Mouse (Mus musculus) heart, embryonic 13.5 days (tissue): ENCODE data around the gene Boc. TPM values are rescaled to one million over a fixed set of nuclear protein-coding genes. Genes with fewer than 3 reads are reported as not detected.

ENCODE experiments used
- ATAC-seq: fragments of 200-750 bp; cut with Nextera tagmentation; 2 replicates; pipeline ENCODE4 v1.8.0; 2017; ENCODE audit warnings: moderate TSS enrichment; ENCODE audit not compliant: insufficient number of reproducible peaks, low FRiP score, low TSS enrichment; ENCODE audit errors: extremely low read depth
- H3K27ac ChIP-seq: fragments of 300-500 bp; sonication (generic); replicated peaks from 2 replicates; pipeline ENCODE4 v1.5.1; 2015; ENCODE audit warnings: moderate library complexity, mild to moderate bottlenecking, inconsistent platforms
- H3K27me3 ChIP-seq: fragments of 300-500 bp; sonication (generic); replicated peaks from 2 replicates; pipeline ENCODE4 v1.6.1; 2015; ENCODE audit warnings: mild to moderate bottlenecking, inconsistent platforms
- H3K36me3 ChIP-seq: fragments of 300-500 bp; sonication (generic); 2 replicates; pipeline ENCODE4 v1.6.1; 2015; ENCODE audit warnings: mild to moderate bottlenecking, inconsistent platforms
- H3K4me1 ChIP-seq: fragments of 300-500 bp; sonication (generic); 2 replicates; pipeline ENCODE4 v1.6.1; 2015; ENCODE audit warnings: inconsistent platforms
- H3K4me2 ChIP-seq: fragments of 300-500 bp; sonication (generic); 2 replicates; pipeline ENCODE4 v1.6.1; 2015; ENCODE audit warnings: inconsistent platforms, mild to moderate bottlenecking, moderate library complexity
- H3K4me3 ChIP-seq: fragments of 300-500 bp; sonication (generic); 2 replicates; pipeline ENCODE4 v1.5.1; 2015; ENCODE audit warnings: moderate library complexity, mild to moderate bottlenecking, inconsistent platforms
- H3K9ac ChIP-seq: fragments of 300-500 bp; sonication (generic); 2 replicates; pipeline ENCODE4 v1.6.1; 2015; ENCODE audit warnings: inconsistent platforms, mild to moderate bottlenecking, moderate library complexity
- H3K9me3 ChIP-seq: fragments of 300-500 bp; sonication (generic); 2 replicates; pipeline ENCODE4 v1.6.1; 2016; ENCODE audit warnings: inconsistent platforms
- WGBS: fragments of 180-500 bp; shearing (Covaris S2); methylation state at CpG from one replicate; pipeline ENCODE4 v1.1.7; 2015; ENCODE audit warnings: mixed read lengths; 5-methylcytosine and 5-hydroxymethylcytosine counted together
- polyA plus RNA-seq: library from polyadenylated mRNA; unstranded; fragments of >200 nt; fragmentation: Nextera tagmentation; extraction: Ambion mirVana; gene quantifications from 2 replicates; pipeline ENCODE4 v1.2.1, GENCODE M21; 2015

Boc gene
- polyA plus RNA-seq, 1 experiment from 2014 or later, result 10.0 TPM

DNA sequence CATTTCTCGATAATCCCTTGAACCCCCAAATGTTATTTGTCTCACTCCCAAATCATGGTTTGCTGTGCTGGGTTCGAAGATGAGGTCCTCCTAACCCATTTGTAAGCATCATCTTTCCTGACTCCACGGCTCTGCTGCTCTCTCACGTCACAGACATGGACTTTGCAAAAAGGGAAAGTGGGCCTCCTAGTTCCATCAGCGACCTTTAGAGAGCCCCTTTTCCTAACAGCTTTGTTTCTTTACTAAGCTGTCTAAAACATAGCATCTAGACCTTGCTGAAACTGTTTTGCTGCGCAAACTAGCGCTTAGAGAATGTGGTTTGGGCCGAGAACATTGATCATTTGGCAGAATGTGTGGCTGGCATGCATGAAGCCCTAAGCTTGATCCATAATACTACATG, 19.1 kb downstream of the Boc start:
- no peak overlapping the region for H3K4me2 ChIP-seq
- peaks cover 58% of the 10 kb centered on the region for H3K4me1 ChIP-seq
- no peak for ATAC-seq
- H3K4me3 ChIP-seq, result no peak overlapping the region
- no peak overlapping the region for H3K9ac ChIP-seq
- no peaks in the 10 kb centered on the region for H3K9me3 ChIP-seq
- 71% methylated on average over 8 of the region's 8 CpGs for WGBS
- no peaks in the 10 kb centered on the region for H3K36me3 ChIP-seq
- no peak overlapping the region for H3K27ac ChIP-seq
- H3K27me3 ChIP-seq, result no peaks in the 10 kb centered on the region

DNA sequence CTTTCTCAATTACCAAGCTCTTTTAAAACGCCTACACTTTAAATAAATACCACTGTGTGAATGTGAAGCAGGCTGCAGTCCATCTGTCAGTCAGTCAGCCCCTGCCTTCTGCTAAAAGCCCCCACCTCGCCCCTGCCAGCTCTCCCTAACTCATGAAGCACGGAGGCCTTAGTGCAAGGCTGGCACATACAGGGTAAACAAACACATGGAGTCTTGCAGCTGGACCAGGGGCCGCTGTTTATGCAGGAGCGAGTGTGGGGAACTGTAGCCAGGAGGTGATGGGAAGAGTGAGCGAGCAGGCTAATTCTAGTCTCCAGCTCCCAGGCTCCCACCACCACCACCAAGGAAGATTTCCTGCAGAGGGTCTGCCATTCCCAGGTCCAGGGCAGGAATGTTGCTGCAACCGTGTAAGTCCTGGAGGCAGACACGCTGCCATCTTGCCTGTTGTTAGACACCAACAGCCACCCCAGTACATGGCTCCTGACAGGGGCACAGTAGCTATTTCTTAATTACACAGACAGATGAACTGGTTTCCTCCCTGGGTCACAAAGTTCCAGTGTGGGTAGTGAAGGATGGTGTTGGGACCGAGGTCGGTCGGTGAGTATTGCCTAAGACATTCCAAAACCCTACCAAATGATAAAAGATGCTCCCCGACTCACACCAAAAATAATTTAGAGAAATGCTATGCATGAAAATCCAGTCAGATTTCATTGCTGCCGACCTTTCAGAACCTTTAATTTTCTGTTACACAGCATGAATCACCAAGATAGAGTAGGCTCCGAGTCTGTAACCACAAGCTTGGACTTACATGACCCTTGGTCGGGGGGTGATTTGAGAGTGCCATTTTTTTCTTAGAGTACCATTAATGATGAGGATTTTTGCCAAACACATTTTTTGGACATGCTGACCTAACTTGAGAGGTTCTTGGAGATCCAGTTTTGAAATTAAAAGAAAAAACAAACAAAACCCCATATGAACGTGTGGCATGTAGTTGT, 20.0 kb downstream of the Boc start:
- H3K27ac ChIP-seq, result no peak overlapping the region
- peaks cover 58% of the 10 kb centered on the region for H3K4me1 ChIP-seq
- H3K4me2 ChIP-seq, result no peak overlapping the region
- no peaks in the 10 kb centered on the region for H3K36me3 ChIP-seq
- H3K4me3 ChIP-seq, result no peak overlapping the region
- no peak for ATAC-seq
- no peaks in the 10 kb centered on the region for H3K9me3 ChIP-seq
- WGBS, result 50% methylated on average over 16 of the region's 16 CpGs
- H3K9ac ChIP-seq, result 0 out of 2 replicates have a peak overlapping the region, but pooled peaks have one; percentile 11
- H3K27me3 ChIP-seq, result no peaks in the 10 kb centered on the region

DNA sequence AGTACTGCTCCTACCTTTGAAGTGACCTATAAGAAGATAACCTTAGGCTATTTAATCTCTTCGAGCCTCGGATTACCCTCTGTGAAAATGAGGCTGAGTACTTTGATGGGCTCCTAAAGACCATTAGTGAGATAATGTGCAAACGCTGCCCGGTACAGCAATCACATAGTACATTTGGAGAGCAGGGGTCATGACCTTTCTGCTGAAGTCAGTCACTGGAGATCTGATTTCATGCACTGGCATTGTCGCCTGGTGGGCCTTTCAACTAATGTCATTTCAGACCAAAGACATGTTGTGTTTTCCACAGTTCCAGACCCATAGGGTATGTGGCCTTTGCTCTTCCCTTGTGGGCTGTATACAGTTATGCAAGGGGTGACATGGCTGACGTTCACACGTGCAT, 24.6 kb downstream of the Boc start:
- no peak overlapping the region for H3K4me3 ChIP-seq
- no peaks in the 10 kb centered on the region for H3K27me3 ChIP-seq
- H3K4me2 ChIP-seq, result no peak overlapping the region
- H3K9me3 ChIP-seq, result no peaks in the 10 kb centered on the region
- H3K9ac ChIP-seq, result no peak overlapping the region
- H3K4me1 ChIP-seq, result peaks cover 59% of the 10 kb centered on the region
- peaks cover 7% of the 10 kb centered on the region for H3K36me3 ChIP-seq
- WGBS, result 35% methylated on average over 7 of the region's 7 CpGs
- ATAC-seq, result no peak
- no peak overlapping the region for H3K27ac ChIP-seq

DNA sequence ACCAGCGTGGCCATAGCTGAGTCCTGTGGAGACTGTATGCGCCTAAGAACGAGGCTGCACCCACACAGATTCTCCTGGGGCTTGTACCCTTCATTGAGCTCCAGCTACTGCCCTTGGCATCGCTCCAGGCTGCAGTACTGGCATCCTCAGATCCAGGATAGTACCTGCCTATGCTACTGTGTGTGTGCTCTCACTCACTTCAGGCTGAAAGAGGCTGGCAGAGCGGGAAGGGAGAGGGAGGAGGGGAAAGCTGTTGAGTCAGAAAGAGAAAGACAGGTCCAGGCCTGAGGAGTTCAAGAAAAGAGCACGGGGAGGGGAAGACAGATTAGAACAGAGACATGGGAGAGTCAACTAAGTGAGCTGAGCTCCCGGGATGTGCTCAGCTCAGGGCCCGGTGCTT, 25.2 kb downstream of the Boc start:
- no peak overlapping the region for H3K4me3 ChIP-seq
- peaks cover 56% of the 10 kb centered on the region for H3K4me1 ChIP-seq
- no peak overlapping the region for H3K9ac ChIP-seq
- no peaks in the 10 kb centered on the region for H3K27me3 ChIP-seq
- no peak for ATAC-seq
- H3K9me3 ChIP-seq, result no peaks in the 10 kb centered on the region
- H3K36me3 ChIP-seq, result peaks cover 7% of the 10 kb centered on the region
- H3K4me2 ChIP-seq, result no peak overlapping the region; the same call in 1 of the 2 replicates
- WGBS, result 46% methylated on average over 8 of the region's 8 CpGs
- H3K27ac ChIP-seq, result no peak overlapping the region

DNA sequence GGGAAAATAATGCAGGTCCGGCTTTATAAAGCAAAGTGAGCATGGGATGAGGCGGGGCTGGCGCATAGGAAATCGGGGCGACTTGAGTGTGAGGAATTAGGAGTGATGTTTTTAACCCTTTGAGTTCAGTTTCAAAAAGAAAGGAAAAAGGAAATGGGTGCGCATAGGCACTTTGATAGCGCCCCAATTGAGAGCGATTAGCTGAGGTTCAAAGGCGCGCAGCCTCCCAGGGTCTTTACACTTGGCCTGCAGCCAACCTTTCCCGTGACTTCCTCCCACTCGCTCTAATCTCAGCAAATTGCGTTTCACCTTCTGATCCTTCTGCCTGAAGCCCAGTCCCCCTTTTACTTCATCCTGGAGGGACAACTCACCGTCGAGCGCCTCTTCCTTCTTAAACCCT, 25.8 kb downstream of the Boc start:
- H3K27me3 ChIP-seq, result no peaks in the 10 kb centered on the region
- no peaks in the 10 kb centered on the region for H3K9me3 ChIP-seq
- H3K4me2 ChIP-seq, result peak overlapping the region; percentile 27
- 45% methylated on average over 16 of the region's 16 CpGs for WGBS
- H3K9ac ChIP-seq, result no peak overlapping the region
- no peak overlapping the region for H3K4me3 ChIP-seq
- no peak overlapping the region for H3K27ac ChIP-seq
- peaks cover 7% of the 10 kb centered on the region for H3K36me3 ChIP-seq
- ATAC-seq, result no peak
- peaks cover 52% of the 10 kb centered on the region for H3K4me1 ChIP-seq

DNA sequence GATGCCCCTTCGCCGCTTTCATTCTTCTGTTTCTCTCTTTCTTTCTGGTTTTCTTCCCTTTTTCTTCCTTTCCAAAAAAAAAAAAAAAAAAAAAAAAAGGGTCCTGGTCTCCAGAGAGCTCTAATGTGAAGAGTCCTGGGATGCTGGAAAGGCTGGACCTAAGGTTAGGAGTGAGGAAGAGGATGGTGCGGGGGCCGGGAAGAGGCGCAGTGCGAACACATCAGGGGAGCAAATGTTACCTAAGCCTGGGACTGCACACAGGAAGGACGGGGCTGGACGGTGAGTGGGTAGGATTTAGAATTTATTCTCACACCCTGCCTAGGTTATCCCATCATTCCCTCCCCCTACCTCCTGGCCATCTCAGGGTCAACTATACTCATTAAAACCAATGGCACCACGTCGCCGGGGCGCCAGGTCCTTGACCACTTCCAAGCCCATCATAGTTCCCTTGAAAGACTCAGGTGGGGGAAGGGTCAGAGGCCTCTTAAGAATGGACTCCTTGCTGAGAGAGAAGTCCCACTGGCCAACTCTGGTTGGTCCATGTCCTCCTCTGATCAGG, 27.4 kb downstream of the Boc start:
- H3K36me3 ChIP-seq, result peaks cover 7% of the 10 kb centered on the region
- peak overlapping the region; percentile 73 for H3K9ac ChIP-seq
- peak overlapping the region; percentile 67 for H3K4me2 ChIP-seq
- H3K9me3 ChIP-seq, result no peaks in the 10 kb centered on the region
- peaks cover 64% of the 10 kb centered on the region for H3K4me1 ChIP-seq
- H3K27ac ChIP-seq, result no peak overlapping the region
- peak overlapping the region; percentile 37 for H3K4me3 ChIP-seq
- no peak for ATAC-seq
- 46% methylated on average over 12 of the region's 12 CpGs for WGBS
- no peaks in the 10 kb centered on the region for H3K27me3 ChIP-seq

DNA sequence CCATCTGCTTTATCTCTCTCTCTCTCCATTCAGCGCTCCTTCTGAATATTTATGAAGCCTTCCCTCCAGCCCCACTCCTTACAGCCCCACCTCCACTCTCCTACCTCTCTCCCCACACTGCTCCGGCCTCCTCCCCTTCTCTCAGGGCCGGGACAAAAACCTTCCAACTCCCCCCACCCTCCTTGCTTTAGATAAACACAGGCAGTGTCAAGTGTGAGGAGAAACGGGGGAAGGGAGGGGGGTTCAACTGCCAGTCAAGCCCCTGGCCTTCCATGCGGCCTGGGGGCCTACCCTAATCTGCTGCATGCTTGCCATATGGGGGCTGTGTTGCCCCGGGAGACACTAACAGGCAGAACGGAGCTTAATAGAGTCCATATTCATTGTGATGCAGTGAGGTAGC, 27.9 kb downstream of the Boc start:
- peaks cover 63% of the 10 kb centered on the region for H3K4me1 ChIP-seq
- H3K4me3 ChIP-seq, result peak overlapping the region; percentile 37
- peaks cover 7% of the 10 kb centered on the region for H3K36me3 ChIP-seq
- 5% methylated on average over 7 of the region's 7 CpGs for WGBS
- H3K27ac ChIP-seq, result peak overlapping the region; percentile 17; the same call in 1 of the 2 replicates
- no peaks in the 10 kb centered on the region for H3K27me3 ChIP-seq
- no peak for ATAC-seq
- no peaks in the 10 kb centered on the region for H3K9me3 ChIP-seq
- peak overlapping the region; percentile 73 for H3K9ac ChIP-seq
- peak overlapping the region; percentile 67 for H3K4me2 ChIP-seq

DNA sequence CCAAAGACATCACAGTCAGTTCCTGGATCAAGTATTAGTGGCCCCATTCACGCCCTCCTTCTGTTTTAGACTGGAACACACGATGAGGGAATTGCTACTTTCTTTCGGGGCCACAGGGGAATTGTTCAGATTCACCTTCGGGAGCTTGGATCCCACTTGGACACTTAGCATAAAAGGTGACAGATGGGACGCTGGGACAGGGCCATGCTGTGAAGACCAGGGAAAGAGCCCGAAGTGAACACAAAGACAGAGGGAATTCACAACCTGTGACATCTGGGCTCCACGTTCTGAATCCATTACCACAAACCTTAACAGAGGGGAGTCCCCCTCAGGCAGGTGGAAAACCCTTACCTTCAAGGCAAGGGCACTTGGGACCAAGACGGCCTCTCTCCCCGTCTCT, 28.5 kb downstream of the Boc start:
- Histone ChIP-seq H3K27ac (peak overlapping the region; percentile 17; the same call in 1 of the 2 replicates), H3K9me3 (no peaks in the 10 kb centered on the region), H3K27me3 (no peaks in the 10 kb centered on the region), H3K4me2 (peak overlapping the region; percentile 67), H3K4me3 (no peak overlapping the region), H3K4me1 (peaks cover 62% of the 10 kb centered on the region), H3K9ac (no peak overlapping the region), H3K36me3 (peaks cover 7% of the 10 kb centered on the region)
- ATAC-seq, result no peak
- 30% methylated on average over 9 of the region's 9 CpGs for WGBS

DNA sequence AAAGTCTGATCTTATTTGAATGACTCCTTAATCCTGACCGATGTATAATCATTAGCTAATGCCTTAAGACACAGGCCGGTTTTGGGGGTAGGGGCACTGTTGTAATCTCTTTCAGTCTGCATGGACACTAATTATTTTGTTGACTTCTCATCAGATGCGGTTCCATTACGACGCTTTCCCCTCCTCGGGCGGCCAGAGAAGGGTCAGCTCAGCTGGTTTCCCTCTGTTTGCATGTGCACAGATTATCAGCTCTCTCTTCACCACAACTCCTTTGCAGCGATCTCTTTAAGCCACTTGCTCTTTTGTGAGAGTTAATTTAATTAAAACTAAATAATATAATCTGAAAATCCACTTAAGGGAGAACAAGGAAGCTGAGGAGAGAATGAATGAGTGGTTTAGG, 29.0 kb downstream of the Boc start:
- WGBS, result 59% methylated on average over 8 of the region's 8 CpGs
- Histone ChIP-seq H3K9ac (no peak overlapping the region), H3K9me3 (no peaks in the 10 kb centered on the region), H3K4me3 (no peak overlapping the region), H3K36me3 (peaks cover 7% of the 10 kb centered on the region), H3K27me3 (no peaks in the 10 kb centered on the region), H3K4me2 (no peak overlapping the region), H3K27ac (no peak overlapping the region), H3K4me1 (peaks cover 59% of the 10 kb centered on the region)
- ATAC-seq, result no peak

DNA sequence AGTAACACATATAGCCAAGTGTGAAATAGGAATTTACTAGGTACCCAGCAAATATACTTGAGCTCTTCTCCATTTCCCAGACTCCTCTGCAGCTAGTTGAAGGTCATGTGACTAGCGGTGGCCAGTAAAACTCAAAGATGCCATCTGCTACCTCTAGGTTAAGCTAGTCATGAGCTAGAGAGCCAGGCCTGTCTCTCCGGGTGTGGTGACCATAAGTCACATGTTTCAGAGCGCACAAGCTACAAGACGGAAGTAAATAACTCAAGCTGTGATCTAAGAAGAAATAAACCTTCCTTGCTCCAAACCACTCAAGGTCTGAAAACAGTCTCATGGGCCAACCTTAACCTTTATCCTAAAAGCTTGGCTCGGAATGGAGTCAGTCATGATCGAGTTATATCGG, 29.7 kb downstream of the Boc start:
- WGBS, result 88% methylated on average over 7 of the region's 7 CpGs

DNA sequence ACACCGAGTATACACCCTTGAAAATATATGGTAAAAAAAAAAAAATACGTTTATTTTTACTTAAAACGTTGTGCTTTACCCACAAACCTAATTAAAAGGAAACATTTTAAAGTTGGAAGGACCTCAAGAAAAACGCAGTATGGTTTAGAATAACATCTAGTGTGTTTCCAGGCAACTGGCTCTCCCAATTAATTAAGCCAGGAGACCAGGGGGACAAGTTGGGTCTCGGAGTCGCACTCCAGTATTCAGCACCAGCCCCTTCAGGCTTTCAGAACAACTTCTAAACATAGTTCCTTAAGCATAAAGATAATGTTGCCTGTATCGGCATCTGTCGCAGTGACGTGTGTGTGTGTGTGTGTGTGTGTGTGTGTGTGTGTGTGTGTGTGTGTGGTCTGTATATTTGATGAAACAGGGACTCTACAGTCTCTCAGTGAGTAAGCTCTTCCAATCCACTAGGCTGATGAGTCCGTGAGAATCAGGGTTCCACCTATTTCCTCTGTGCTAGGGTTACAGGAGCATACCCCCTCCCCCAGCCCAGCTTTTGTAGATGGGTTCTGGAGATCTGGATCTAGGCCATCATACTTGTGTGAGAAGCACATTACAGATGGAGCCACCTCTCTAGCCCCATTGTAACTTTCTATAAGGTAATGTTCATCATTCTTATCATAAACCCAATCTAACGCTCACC, 31.3 kb downstream of the Boc start:
- H3K27me3 ChIP-seq, result no peaks in the 10 kb centered on the region
- H3K36me3 ChIP-seq, result peaks cover 3% of the 10 kb centered on the region
- H3K4me1 ChIP-seq, result peaks cover 38% of the 10 kb centered on the region
- no peak overlapping the region for H3K9ac ChIP-seq
- no peak overlapping the region for H3K4me3 ChIP-seq
- H3K27ac ChIP-seq, result no peak overlapping the region
- WGBS, result 46% methylated on average over 11 of the region's 11 CpGs
- ATAC-seq, result no peak
- H3K4me2 ChIP-seq, result no peak overlapping the region
- no peaks in the 10 kb centered on the region for H3K9me3 ChIP-seq

More for the DNA sequence above, 29.7 kb downstream of the Boc start:
- H3K36me3 ChIP-seq, result peaks cover 7% of the 10 kb centered on the region
- no peak for ATAC-seq
- peaks cover 54% of the 10 kb centered on the region for H3K4me1 ChIP-seq
- H3K27ac ChIP-seq, result no peak overlapping the region
- H3K27me3 ChIP-seq, result no peaks in the 10 kb centered on the region
- H3K4me2 ChIP-seq, result no peak overlapping the region
- H3K9me3 ChIP-seq, result no peaks in the 10 kb centered on the region
- H3K9ac ChIP-seq, result no peak overlapping the region
- no peak overlapping the region for H3K4me3 ChIP-seq
